Comparison of ENCODE assay signal across 17 mouse cellular contexts in genomic region chr7:126951741-126952140, GRCm38 (mm10). TPM values are rescaled to one million over a fixed set of nuclear protein-coding genes. Genes with fewer than 3 reads are reported as not detected.
DNase-seq lines count a peak whose midpoint lies in the region; ATAC-seq and TF ChIP-seq lines count a peak whose summit lies in the region.
"Had no signal": no experiment of that assay in that cellular context is flagged by ENCODE, and none has a peak within 500 bp of the region (broad histone marks: within the 10 kb centered on the region; RNA-seq: fewer than 3 reads in every experiment).

No protein-coding gene starts in this region.

- no peak for TF ChIP-seq CTCF in olfactory bulb, adult 2 months (IDR thresholded peaks at IDR 0.05; ENCODE audit: insufficient read depth, low read depth, low read length)

- H3K36me3 ChIP-seq in neural tube, embryonic 11.5 days (ENCODE audit: control insufficient read depth, insufficient read depth, low read length), result no peaks in the 10 kb centered on the region
- peaks cover 4% of the 10 kb centered on the region; the same call in 1 of the 2 replicates for H3K36me3 ChIP-seq in forebrain, embryonic 16.5 days (ENCODE audit: control insufficient read depth, insufficient read depth)
- no peaks in the 10 kb centered on the region for H3K36me3 ChIP-seq in midbrain, embryonic 11.5 days (ENCODE audit: control insufficient read depth, insufficient read depth, low read length)
- H3K36me3 ChIP-seq: embryonic facial prominence, embryonic 15.5 days; limb, embryonic 12.5 days had no signal

- ATAC-seq in neural tube, embryonic 11.5 days (ENCODE audit: insufficient read depth, low FRiP score, low TSS enrichment), result no peak
- no peak for ATAC-seq in forebrain, embryonic 16.5 days
- ATAC-seq in midbrain, embryonic 11.5 days (ENCODE audit: low FRiP score), result no peak
- ATAC-seq: liver, postnatal 0 days; Patski had no signal

- WGBS in neural tube, embryonic 11.5 days, result 29% methylated on average over 4 of the region's 4 CpGs
- 24% methylated on average over 4 of the region's 4 CpGs for WGBS in forebrain, embryonic 16.5 days
- WGBS in midbrain, embryonic 11.5 days, result 26% methylated on average over 4 of the region's 4 CpGs
- whole genome bisulfite sequencing in olfactory bulb, adult 2 months, result 11% methylated on average over 4 of the region's 4 CpGs

- H3K27me3 ChIP-seq in neural tube, embryonic 11.5 days (ENCODE audit: control insufficient read depth, insufficient read depth, low read length), result peaks cover 15% of the 10 kb centered on the region; the same call in 1 of the 2 replicates
- H3K27me3 ChIP-seq in forebrain, embryonic 16.5 days (replicated peaks; ENCODE audit: control insufficient read depth, insufficient read depth, low read length), result 0 out of 2 replicates have a peak, but pooled peaks cover 2% of the 10 kb centered on the region
- H3K27me3 ChIP-seq in midbrain, embryonic 11.5 days (ENCODE audit: control insufficient read depth, insufficient read depth, low read length), result peaks cover 22% of the 10 kb centered on the region

- H3K4me1 ChIP-seq in neural tube, embryonic 11.5 days (ENCODE audit: control insufficient read depth, insufficient read depth, low read length), result peaks cover 11% of the 10 kb centered on the region
- H3K4me1 ChIP-seq in forebrain, embryonic 16.5 days (replicated peaks; ENCODE audit: control insufficient read depth, insufficient read depth, low read length), result peaks cover 39% of the 10 kb centered on the region
- peaks cover 6% of the 10 kb centered on the region for H3K4me1 ChIP-seq in midbrain, embryonic 11.5 days (ENCODE audit: control insufficient read depth, insufficient read depth, low read length)
- peaks cover 38% of the 10 kb centered on the region for H3K4me1 ChIP-seq in olfactory bulb, adult 2 months (ENCODE audit: control insufficient read depth, insufficient read depth, low read length)

- peak overlapping the region; percentile 18; the same call in 1 of the 2 replicates for H3K9ac ChIP-seq in neural tube, embryonic 11.5 days (ENCODE audit: low read length)
- H3K9ac ChIP-seq in forebrain, embryonic 16.5 days (replicated peaks; ENCODE audit: low read depth, low read length), result peak overlapping the region; percentile 76
- peak overlapping the region; percentile 43; the same call in 1 of the 2 replicates for H3K9ac ChIP-seq in midbrain, embryonic 11.5 days (ENCODE audit: low read length)
- H3K9ac ChIP-seq: embryonic facial prominence, embryonic 15.5 days; limb, embryonic 12.5 days; liver, postnatal 0 days had no signal

- H3K9me3 ChIP-seq in neural tube, embryonic 11.5 days (ENCODE audit: control insufficient read depth, low read length), result no peaks in the 10 kb centered on the region
- no peaks in the 10 kb centered on the region for H3K9me3 ChIP-seq in forebrain, embryonic 16.5 days (ENCODE audit: control insufficient read depth, low read length)
- H3K9me3 ChIP-seq in midbrain, embryonic 11.5 days (ENCODE audit: control insufficient read depth, low read length), result no peaks in the 10 kb centered on the region
- H3K9me3 ChIP-seq: embryonic facial prominence, embryonic 15.5 days; limb, embryonic 12.5 days had no signal

- no peak for TF ChIP-seq POLR2A in olfactory bulb, adult 2 months (IDR thresholded peaks at IDR 0.05; ENCODE audit: insufficient read depth, low read depth, low read length)

- no peak for DNase-seq in neural tube, embryonic 11.5 days (ENCODE audit: low spot score)
- DNase-seq in neural tube, embryonic 10.5 days (ENCODE audit: extremely low spot score, low spot score), result no peak
- peak; percentile 77 for DNase-seq in midbrain, embryonic 11.5 days (ENCODE audit: low spot score, missing footprints)
- DNase-seq in lung, adult 18-20 months, result no peak
- no peak for DNase-seq in testis, postnatal 14 days (ENCODE audit: low spot score)
- no peak for DNase-seq in gastrocnemius, adult 18-20 months (ENCODE audit: low spot score)
- DNase-seq: heart, postnatal 36 days; layer of hippocampus, adult 9-11 months; liver, postnatal 0 days had no signal

- peak overlapping the region; percentile 45 for H3K4me3 ChIP-seq in neural tube, embryonic 11.5 days (ENCODE audit: low read depth, low read length)
- H3K4me3 ChIP-seq in forebrain, embryonic 16.5 days (replicated peaks; ENCODE audit: low read length), result peak overlapping the region; percentile 62
- peak overlapping the region; percentile 23 for H3K4me3 ChIP-seq in midbrain, embryonic 11.5 days (ENCODE audit: low read depth, low read length)
- peak overlapping the region; percentile 81 for H3K4me3 ChIP-seq in olfactory bulb, adult 2 months (ENCODE audit: insufficient read depth, low read depth, low read length)
- H3K4me3 ChIP-seq: embryonic facial prominence, embryonic 15.5 days; limb, embryonic 12.5 days had no signal

- H3K27ac ChIP-seq in neural tube, embryonic 11.5 days (ENCODE audit: low read depth, low read length), result no peak overlapping the region
- H3K27ac ChIP-seq in forebrain, embryonic 16.5 days (ENCODE audit: low read length), result no peak overlapping the region
- no peak overlapping the region for H3K27ac ChIP-seq in midbrain, embryonic 11.5 days (ENCODE audit: low read depth, low read length)
- H3K27ac ChIP-seq in olfactory bulb, adult 2 months (ENCODE audit: insufficient read depth, low read depth, low read length), result no peak overlapping the region; the same call in 1 of the 2 replicates
- H3K27ac ChIP-seq: embryonic facial prominence, embryonic 15.5 days; kidney, postnatal 0 days; limb, embryonic 12.5 days had no signal

- peak overlapping the region; percentile 85 for H3K4me2 ChIP-seq in neural tube, embryonic 11.5 days (ENCODE audit: low read depth)
- H3K4me2 ChIP-seq in forebrain, embryonic 16.5 days (ENCODE audit: low read length), result peak overlapping the region; percentile 89
- peak overlapping the region; percentile 53 for H3K4me2 ChIP-seq in midbrain, embryonic 11.5 days
- H3K4me2 ChIP-seq: embryonic facial prominence, embryonic 15.5 days; limb, embryonic 12.5 days had no signal

RNA-seq across cellular contexts. Expression of gene Sez6l2, which starts 1.4 kb away (rescaled TPM):
- 10.0 and 13.5 TPM in 2 replicates for polyA plus RNA-seq in neural tube, embryonic 11.5 days (2014; fragmentation: Nextera tagmentation; extraction: Ambion mirVana)
- polyA plus RNA-seq in forebrain, embryonic 16.5 days (2015; fragmentation: Nextera tagmentation; extraction: Ambion mirVana), result 26.1 and 30.6 TPM in 2 replicates
- 7.8 and 9.9 TPM in 2 replicates for polyA plus RNA-seq in midbrain, embryonic 11.5 days (2014; fragmentation: Nextera tagmentation; extraction: Ambion mirVana)
- polyA plus RNA-seq in olfactory bulb, adult 2 months (2012; ENCODE audit: insufficient read depth, insufficient read length, low replicate concordance, missing spikeins), result not detected in 2 replicates
- 1 to 10 TPM in 1 of 2 experiments, under 1 TPM in 1; 0.87 to 1.2 TPM for total RNA-seq in gastrocnemius, adult 18-20 months (2021)

RNA-seq across cellular contexts. Expression of gene Asphd1, which starts 2.4 kb away (rescaled TPM):
- 0.82 and 0.87 TPM in 2 replicates for polyA plus RNA-seq in neural tube, embryonic 11.5 days (2014; fragmentation: Nextera tagmentation; extraction: Ambion mirVana)
- polyA plus RNA-seq in forebrain, embryonic 16.5 days (2015; fragmentation: Nextera tagmentation; extraction: Ambion mirVana), result 4.8 and 8.5 TPM in 2 replicates
- 1.2 and 1.5 TPM in 2 replicates for polyA plus RNA-seq in midbrain, embryonic 11.5 days (2014; fragmentation: Nextera tagmentation; extraction: Ambion mirVana)
- polyA plus RNA-seq in olfactory bulb, adult 2 months (2012; ENCODE audit: insufficient read depth, insufficient read length, low replicate concordance, missing spikeins), result not detected in 2 replicates
- not detected for total RNA-seq in gastrocnemius, adult 18-20 months (2021)
- total RNA-seq: heart, postnatal 36 days; megakaryocyte-erythroid progenitor cell, adult 5-6 weeks had no signal
- polyA plus RNA-seq: kidney, postnatal 0 days; liver, postnatal 0 days; Patski; urinary bladder, adult 2 months had no signal

RNA-seq across cellular contexts. Expression of gene Kctd13, which starts 23.1 kb away (rescaled TPM):
- 33.4 and 35.6 TPM in 2 replicates for polyA plus RNA-seq in neural tube, embryonic 11.5 days (2014; fragmentation: Nextera tagmentation; extraction: Ambion mirVana)
- 131 and 132 TPM in 2 replicates for polyA plus RNA-seq in forebrain, embryonic 16.5 days (2015; fragmentation: Nextera tagmentation; extraction: Ambion mirVana)
- 26.5 and 26.8 TPM in 2 replicates for polyA plus RNA-seq in midbrain, embryonic 11.5 days (2014; fragmentation: Nextera tagmentation; extraction: Ambion mirVana)
- not detected in 2 replicates for polyA plus RNA-seq in olfactory bulb, adult 2 months (2012; ENCODE audit: insufficient read depth, insufficient read length, low replicate concordance, missing spikeins)
- 1 to 10 TPM; 2.6 to 2.7 TPM for total RNA-seq in gastrocnemius, adult 18-20 months (2021)

RNA-seq across cellular contexts. Expression of gene Cdipt, which starts 24.0 kb away (rescaled TPM):
- 79.1 and 80.3 TPM in 2 replicates for polyA plus RNA-seq in neural tube, embryonic 11.5 days (2014; fragmentation: Nextera tagmentation; extraction: Ambion mirVana)
- polyA plus RNA-seq in forebrain, embryonic 16.5 days (2015; fragmentation: Nextera tagmentation; extraction: Ambion mirVana), result 115 and 122 TPM in 2 replicates
- polyA plus RNA-seq in midbrain, embryonic 11.5 days (2014; fragmentation: Nextera tagmentation; extraction: Ambion mirVana), result 66.4 and 67.4 TPM in 2 replicates
- polyA plus RNA-seq in olfactory bulb, adult 2 months (2012; ENCODE audit: insufficient read depth, insufficient read length, low replicate concordance, missing spikeins), result 241 TPM in 1 of 2 replicates, not detected in the other
- 10 to 100 TPM; 30.7 to 31.5 TPM for total RNA-seq in gastrocnemius, adult 18-20 months (2021)

RNA-seq across cellular contexts. Expression of gene Cdiptos, which starts 24.2 kb away (rescaled TPM):
- polyA plus RNA-seq in neural tube, embryonic 11.5 days (2014; fragmentation: Nextera tagmentation; extraction: Ambion mirVana), result 0.47 and 1.1 TPM in 2 replicates
- polyA plus RNA-seq in forebrain, embryonic 16.5 days (2015; fragmentation: Nextera tagmentation; extraction: Ambion mirVana), result 0.45 and 1.2 TPM in 2 replicates
- 1.3 and 1.4 TPM in 2 replicates for polyA plus RNA-seq in midbrain, embryonic 11.5 days (2014; fragmentation: Nextera tagmentation; extraction: Ambion mirVana)
- not detected in 2 replicates for polyA plus RNA-seq in olfactory bulb, adult 2 months (2012; ENCODE audit: insufficient read depth, insufficient read length, low replicate concordance, missing spikeins)
- under 1 TPM in 1 of 2 experiments, not detected in 1; 0.24 TPM for total RNA-seq in gastrocnemius, adult 18-20 months (2021)

Comparison
In these comparisons a context has a peak if more than half of its experiments do, and no peak if none do; other contexts are left out.
1. H3K4me3 ChIP-seq: peak in every context shown above with its lines; median percentile 81 in olfactory bulb, adult 2 months; 62 in forebrain, embryonic 16.5 days; 45 in neural tube, embryonic 11.5 days; 23 in midbrain, embryonic 11.5 days.
2. H3K9ac ChIP-seq: peak in every context shown above with its lines; median percentile 76 in forebrain, embryonic 16.5 days; 43 in midbrain, embryonic 11.5 days; 18 in neural tube, embryonic 11.5 days.